Mouse (Mus musculus) frontal cortex, postnatal 14 days (tissue): ENCODE measurements at regions not wholly inside any gene's neighbourhood (a gene's known extent, or its start where the extent isn't known, plus 50 kb on each side); places are given as distances from the start of the nearest gene placed in this dataset.

ENCODE experiments used
- DNase-seq, 2 experiments: peaks; one replicate each; pipeline ENCODE4 v3.0.0; 2022; ENCODE audit warnings: low spot score in 2 of 2

DNA sequence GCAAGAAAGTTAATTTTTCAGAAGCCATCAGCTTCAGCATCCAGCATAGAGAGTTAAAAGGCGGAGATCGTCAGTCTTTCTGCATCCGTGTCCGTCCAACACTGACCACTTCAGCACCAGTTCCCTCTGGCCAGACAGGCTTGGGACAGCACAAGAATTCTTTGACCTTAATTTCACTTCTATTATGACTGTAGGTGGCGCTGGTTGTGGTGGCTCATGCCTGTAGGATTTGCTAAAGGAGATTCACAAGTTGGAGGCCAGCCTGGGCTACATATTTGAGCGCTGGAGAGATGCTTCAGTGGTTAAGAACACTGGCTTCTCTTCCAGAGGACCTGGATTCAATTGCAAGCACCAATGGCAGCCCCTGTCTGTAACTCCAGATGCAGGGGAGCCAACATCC, 66.0 kb downstream of the Amer2 start:
- DNase-seq, result no peak

GRCm38 (mm10) chr14:60443821-60444551, 70.9 kb downstream of the Amer2 start:
- no peak for DNase-seq

GRCm38 (mm10) chr14:60444552-60444937, 71.5 kb downstream of the Amer2 start:
- DNase-seq, result no peak

DNA sequence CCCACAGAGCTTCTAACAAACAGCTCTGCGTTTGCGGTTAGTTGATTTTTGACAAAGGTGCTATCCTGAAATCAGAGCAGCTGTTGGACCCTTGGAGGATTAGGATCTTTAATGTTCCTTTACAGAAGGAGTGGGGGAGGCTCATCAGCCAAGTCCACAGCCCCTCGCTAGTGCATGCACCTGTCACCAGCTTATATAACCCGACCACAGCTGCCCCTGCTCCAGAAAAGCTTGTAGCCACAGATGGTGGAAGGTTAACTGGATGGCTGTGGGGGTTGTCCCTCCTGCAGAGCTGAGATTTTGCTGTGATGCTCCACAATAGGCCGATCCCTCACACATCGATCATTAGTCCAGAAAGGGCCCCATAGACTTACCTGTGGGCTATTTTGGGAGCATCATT, 73.0 kb downstream of the Amer2 start:
- no peak for DNase-seq

GRCm38 (mm10) chr14:60451216-60451615, 78.2 kb downstream of the Amer2 start:
- no peak for DNase-seq

DNA sequence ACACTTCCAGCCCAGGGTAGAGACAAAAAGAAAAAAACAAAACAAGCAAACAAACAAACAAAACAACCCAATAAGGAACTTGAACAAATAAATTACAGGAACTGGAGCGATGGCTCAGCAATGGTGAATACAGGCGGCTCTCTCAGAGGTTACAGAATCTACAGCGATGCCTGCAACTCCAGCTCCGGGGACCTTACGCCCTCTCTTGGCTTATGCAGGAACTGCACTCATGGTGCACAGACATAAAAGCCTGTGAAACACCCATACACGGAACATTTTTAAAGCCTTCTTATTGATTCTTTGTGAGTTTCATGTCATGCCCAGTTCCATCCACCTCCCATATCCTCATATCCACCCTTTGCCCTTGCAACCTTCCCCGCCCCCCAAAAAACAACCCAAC, 78.6 kb downstream of the Amer2 start:
- no peak for DNase-seq

GRCm38 (mm10) chr14:60456767-60457166, 83.7 kb downstream of the Amer2 start:
- DNase-seq, result no peak

GRCm38 (mm10) chr14:60484996-60485888, 112.2 kb downstream of the Amer2 start:
- peak; percentile 24 to 42 for DNase-seq

- DNase-seq, result no peak
Observed at GRCm38 (mm10) chr14:60485889-60486274, 112.8 kb downstream of the Amer2 start.

DNA sequence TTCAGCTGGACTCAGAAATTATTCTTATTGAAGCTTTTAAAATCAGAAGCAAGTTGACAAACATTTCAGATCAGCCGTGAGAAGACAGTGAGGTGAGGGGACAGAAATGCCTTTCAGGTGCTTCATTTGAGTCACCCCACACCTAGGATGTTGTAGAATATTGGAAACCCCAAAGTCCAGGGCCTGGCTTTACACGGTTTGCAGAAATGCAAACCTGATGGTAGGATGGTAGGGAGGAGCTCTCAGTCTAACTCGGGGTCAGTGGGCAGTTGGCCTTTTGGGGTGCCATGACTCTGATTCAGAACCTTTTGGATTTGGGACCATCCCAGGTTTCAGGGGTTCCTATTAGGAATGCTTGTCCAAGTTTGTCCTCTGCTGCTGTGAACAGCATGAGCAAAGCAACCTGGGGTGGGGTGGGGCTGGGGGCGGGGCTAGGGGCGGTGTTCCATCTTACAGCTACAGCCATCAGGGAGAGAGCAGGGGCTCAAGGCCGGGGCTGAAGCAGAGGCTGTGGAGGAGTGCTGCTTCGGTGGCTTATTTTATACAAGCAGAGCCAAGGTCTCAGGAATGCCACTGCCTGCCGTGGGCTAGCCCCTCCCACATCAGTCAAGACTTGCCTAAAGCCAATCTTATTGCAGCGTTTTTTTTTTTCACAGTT, 113.3 kb downstream of the Amer2 start:
- DNase-seq, result no peak

- DNase-seq, result no peak
Observed at GRCm38 (mm10) chr14:60489111-60489510, 116.1 kb downstream of the Amer2 start.

GRCm38 (mm10) chr14:60490886-60491285, 117.8 kb downstream of the Amer2 start:
- no peak for DNase-seq

GRCm38 (mm10) chr14:60495441-60495840, 122.4 kb downstream of the Amer2 start:
- DNase-seq, result no peak

DNA sequence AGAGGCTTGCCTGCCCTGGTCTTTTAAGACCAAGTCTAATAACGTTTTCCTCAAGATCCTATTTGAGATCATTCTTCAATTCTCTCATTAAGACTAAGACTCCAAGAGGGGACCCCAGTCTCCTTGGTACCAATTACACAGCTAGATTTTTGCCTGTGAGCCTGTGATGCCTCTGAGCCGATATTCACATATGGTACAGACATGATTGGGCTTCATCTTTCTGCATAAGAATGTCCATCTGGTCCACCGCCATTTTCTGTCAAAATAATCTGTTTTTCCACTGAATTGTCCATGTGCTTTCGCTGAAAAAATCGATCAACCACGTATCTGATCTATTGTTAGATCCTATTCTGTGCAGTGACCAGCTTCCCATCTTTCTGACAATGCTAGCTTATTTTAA, 129.5 kb downstream of the Amer2 start:
- no peak for DNase-seq

- no peak for DNase-seq
Observed at GRCm38 (mm10) chr14:60505066-60505465, 128.7 kb upstream of the Spata13 start.

DNA sequence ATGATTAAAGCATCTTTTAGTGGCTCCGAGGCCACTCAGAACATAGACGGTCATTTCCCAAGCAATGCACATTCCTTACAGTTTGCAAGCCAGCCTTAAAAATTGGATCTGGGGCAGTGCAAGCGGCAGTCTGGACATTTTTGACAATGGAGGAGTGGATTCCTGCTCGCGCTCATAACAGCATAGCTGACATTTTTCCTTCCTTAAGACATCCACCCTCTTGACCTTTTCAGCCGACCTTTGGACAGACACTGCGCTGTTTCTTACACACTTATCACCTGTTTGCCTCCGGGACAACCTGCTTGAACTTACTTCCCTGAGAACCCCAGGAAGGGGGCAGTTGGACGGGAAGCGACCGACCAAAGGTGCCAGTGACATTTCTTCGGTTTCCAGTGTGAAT, 127.5 kb upstream of the Spata13 start:
- no peak for DNase-seq

GRCm38 (mm10) chr14:60513560-60513959, 120.2 kb upstream of the Spata13 start:
- peak in 1 of 2 experiments; percentile 35 for DNase-seq

GRCm38 (mm10) chr14:60515094-60515786, 118.6 kb upstream of the Spata13 start:
- no peak for DNase-seq

- no peak for DNase-seq
Observed at GRCm38 (mm10) chr14:60517891-60518290, 115.9 kb upstream of the Spata13 start.

- DNase-seq, result no peak
Observed at GRCm38 (mm10) chr14:60523010-60523409, 110.8 kb upstream of the Spata13 start.

DNA sequence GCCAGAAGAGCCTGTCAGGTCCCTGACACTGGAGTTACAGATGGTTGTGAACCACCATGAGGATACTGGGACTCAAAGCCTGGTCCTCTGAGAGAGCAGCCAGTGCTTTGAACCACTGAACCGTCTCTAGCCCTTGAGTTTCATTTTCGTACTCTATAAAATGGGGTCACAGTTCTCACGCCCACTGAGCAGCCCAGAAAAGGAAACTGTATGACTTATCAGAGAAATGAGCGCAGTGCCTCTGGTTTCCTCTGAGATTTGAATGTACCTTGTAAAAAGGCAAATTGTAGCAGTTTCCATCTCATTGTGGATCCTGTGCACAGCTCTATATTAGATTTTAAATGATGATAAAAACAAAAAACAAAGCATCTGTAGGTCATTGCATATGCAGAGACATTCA, 108.9 kb upstream of the Spata13 start:
- DNase-seq, result no peak
